Mouse (Mus musculus): ENCODE measurements at regions not wholly inside any gene's neighbourhood (a gene's known extent, or its start where the extent isn't known, plus 50 kb on each side); places are given as distances from the start of the nearest gene placed in this dataset.

- Histone ChIP-seq H3K27me3 (ENCODE audit: control insufficient read depth, insufficient read depth, low read length) (no peaks in the 10 kb centered on the region), H3K4me1 (ENCODE audit: control insufficient read depth, insufficient read depth, low read length) (no peaks in the 10 kb centered on the region), H3K9me3 (ENCODE audit: control insufficient read depth, low read length) (no peaks in the 10 kb centered on the region), H3K27ac (replicated peaks; ENCODE audit: low read depth, low read length) (no peak overlapping the region), H3K4me3 (replicated peaks; ENCODE audit: low read length) (no peak overlapping the region), H3K36me3 (ENCODE audit: control insufficient read depth, insufficient read depth, low read length) (no peaks in the 10 kb centered on the region), H3K9ac (ENCODE audit: low read depth, low read length, severe bottlenecking) (no peak overlapping the region), H3K4me2 (replicated peaks; ENCODE audit: low read depth, low read length, severe bottlenecking) (no peak overlapping the region)
- peak; percentile 50 for ATAC-seq (ENCODE audit: low FRiP score, low read depth)
- no peak for TF ChIP-seq POLR2A (IDR thresholded peaks at IDR 0.05; ENCODE audit: borderline replicate concordance, extremely low read depth, insufficient read depth, insufficient read length)
- 92% methylated on average over 1 of the region's 1 CpGs for WGBS
- no peak for DNase-seq (ENCODE audit: low spot score)
Observed at GRCm38 (mm10) chr1:168743435-168743834, 311.4 kb upstream of the Pbx1 start.

GRCm38 (mm10) chr1:168738005-168738404 lies 305.9 kb upstream of the Pbx1 start:
- Histone ChIP-seq H3K36me3 (ENCODE audit: control insufficient read depth, insufficient read depth, low read length) (no peaks in the 10 kb centered on the region), H3K9me3 (ENCODE audit: control insufficient read depth, low read length) (no peaks in the 10 kb centered on the region), H3K27ac (replicated peaks; ENCODE audit: low read depth, low read length) (no peak overlapping the region), H3K27me3 (ENCODE audit: control insufficient read depth, insufficient read depth, low read length) (no peaks in the 10 kb centered on the region), H3K4me3 (replicated peaks; ENCODE audit: low read length) (no peak overlapping the region), H3K9ac (ENCODE audit: low read depth, low read length, severe bottlenecking) (no peak overlapping the region), H3K4me2 (replicated peaks; ENCODE audit: low read depth, low read length, severe bottlenecking) (no peak overlapping the region), H3K4me1 (ENCODE audit: control insufficient read depth, insufficient read depth, low read length) (no peaks in the 10 kb centered on the region)
- no peak for TF ChIP-seq POLR2A (IDR thresholded peaks at IDR 0.05; ENCODE audit: borderline replicate concordance, extremely low read depth, insufficient read depth, insufficient read length)
- DNase-seq (ENCODE audit: low spot score) (peak; percentile 10), ATAC-seq (ENCODE audit: low FRiP score, low read depth) (no peak)
- 21% methylated on average over 3 of the region's 3 CpGs for WGBS

GRCm38 (mm10) chr1:168737277-168737863 lies 305.3 kb upstream of the Pbx1 start:
- Histone ChIP-seq H3K4me3 (replicated peaks; ENCODE audit: low read length) (no peak overlapping the region), H3K4me1 (ENCODE audit: control insufficient read depth, insufficient read depth, low read length) (no peaks in the 10 kb centered on the region), H3K36me3 (ENCODE audit: control insufficient read depth, insufficient read depth, low read length) (no peaks in the 10 kb centered on the region), H3K4me2 (replicated peaks; ENCODE audit: low read depth, low read length, severe bottlenecking) (no peak overlapping the region), H3K9ac (ENCODE audit: low read depth, low read length, severe bottlenecking) (no peak overlapping the region), H3K9me3 (ENCODE audit: control insufficient read depth, low read length) (no peaks in the 10 kb centered on the region), H3K27me3 (ENCODE audit: control insufficient read depth, insufficient read depth, low read length) (no peaks in the 10 kb centered on the region), H3K27ac (replicated peaks; ENCODE audit: low read depth, low read length) (no peak overlapping the region)
- no peak for DNase-seq (ENCODE audit: low spot score)
- TF ChIP-seq POLR2A (IDR thresholded peaks at IDR 0.05; ENCODE audit: borderline replicate concordance, extremely low read depth, insufficient read depth, insufficient read length) = no peak
- no peak for ATAC-seq (ENCODE audit: low FRiP score, low read depth)
- 59% methylated on average over 7 of the region's 7 CpGs for WGBS

DNA sequence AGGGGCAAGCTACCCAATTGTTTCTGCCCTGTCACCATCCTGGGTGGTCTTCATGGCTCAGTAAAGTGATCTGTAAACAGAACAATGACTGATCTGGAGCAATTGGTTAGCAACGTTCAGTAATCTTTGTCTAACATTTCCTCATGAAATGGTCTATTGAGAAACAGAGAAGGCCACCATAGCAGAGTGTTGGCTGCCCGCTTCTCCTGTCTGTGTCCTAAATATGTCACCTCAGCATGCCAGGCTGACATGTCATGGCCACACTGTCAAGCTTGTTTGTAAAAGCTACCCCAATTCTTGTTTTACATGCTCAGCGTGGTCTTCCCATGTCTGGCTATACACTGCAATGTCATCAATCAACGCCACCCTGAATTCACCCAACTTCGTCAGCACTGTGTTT lies 301.0 kb upstream of the Pbx1 start:
- H3K27me3 ChIP-seq (ENCODE audit: control insufficient read depth, insufficient read depth, low read length) = no peaks in the 10 kb centered on the region
- TF ChIP-seq POLR2A (IDR thresholded peaks at IDR 0.05; ENCODE audit: borderline replicate concordance, extremely low read depth, insufficient read depth, insufficient read length) = no peak

GRCm38 (mm10) chr1:168709836-168710235 lies 277.8 kb upstream of the Pbx1 start:
- DNase-seq (ENCODE audit: low spot score) (peak; percentile 29), ATAC-seq (ENCODE audit: low FRiP score, low read depth) (no peak)
- no peaks in the 10 kb centered on the region for H3K27me3 ChIP-seq (ENCODE audit: control insufficient read depth, insufficient read depth, low read length)
- H3K36me3 ChIP-seq (ENCODE audit: control insufficient read depth, insufficient read depth, low read length) = no peaks in the 10 kb centered on the region
- peaks cover 14% of the 10 kb centered on the region; the same call in 1 of the 2 replicates for H3K4me1 ChIP-seq (ENCODE audit: control insufficient read depth, insufficient read depth, low read length)
- 52% methylated on average over 2 of the region's 2 CpGs for WGBS
- H3K9me3 ChIP-seq (ENCODE audit: control insufficient read depth, low read length) = no peaks in the 10 kb centered on the region
- no peak overlapping the region for H3K4me3 ChIP-seq (replicated peaks; ENCODE audit: low read length)
- H3K27ac ChIP-seq (replicated peaks; ENCODE audit: low read depth, low read length) = no peak overlapping the region
- TF ChIP-seq POLR2A (IDR thresholded peaks at IDR 0.05; ENCODE audit: borderline replicate concordance, extremely low read depth, insufficient read depth, insufficient read length) = no peak
- peak overlapping the region; percentile 39 for H3K4me2 ChIP-seq (replicated peaks; ENCODE audit: low read depth, low read length, severe bottlenecking)
- H3K9ac ChIP-seq (ENCODE audit: low read depth, low read length, severe bottlenecking) = no peak overlapping the region

More for the DNA sequence above, 301.0 kb upstream of the Pbx1 start:
- no peak for ATAC-seq (ENCODE audit: low FRiP score, low read depth)
- H3K36me3 ChIP-seq (ENCODE audit: control insufficient read depth, insufficient read depth, low read length) = no peaks in the 10 kb centered on the region
- H3K4me2 ChIP-seq (replicated peaks; ENCODE audit: low read depth, low read length, severe bottlenecking) = no peak overlapping the region
- no peak overlapping the region for H3K27ac ChIP-seq (replicated peaks; ENCODE audit: low read depth, low read length)
- no peak overlapping the region for H3K4me3 ChIP-seq (replicated peaks; ENCODE audit: low read length)
- no peak overlapping the region for H3K9ac ChIP-seq (ENCODE audit: low read depth, low read length, severe bottlenecking)
- DNase-seq (ENCODE audit: low spot score) = no peak
- H3K4me1 ChIP-seq (ENCODE audit: control insufficient read depth, insufficient read depth, low read length) = no peaks in the 10 kb centered on the region
- no peaks in the 10 kb centered on the region for H3K9me3 ChIP-seq (ENCODE audit: control insufficient read depth, low read length)
- WGBS = 72% methylated on average over 5 of the region's 5 CpGs
